Mouse (Mus musculus) forebrain, embryonic 10.5 days (tissue): ENCODE data around the gene Zfp169. TPM values are rescaled to one million over a fixed set of nuclear protein-coding genes. Genes with fewer than 3 reads are reported as not detected.
"Not testable (repeated sequence)": the region's sequence is repeated elsewhere in the genome, so short reads cannot be mapped to it uniquely, and the experiment has no call there.

Source experiments
- DNase-seq: peaks from one replicate; pipeline ENCODE4 v3.0.0-alpha.2; 2017; ENCODE audit warnings: low spot score; ENCODE audit errors: extremely low spot score
- H3K27ac ChIP-seq: fragments of 300-500 bp; sonication (generic); 2 replicates; pipeline ENCODE4 v1.5.1; 2016; ENCODE audit warnings: mild to moderate bottlenecking
- H3K27me3 ChIP-seq: fragments of 300-500 bp; sonication (generic); 2 replicates; pipeline ENCODE4 v1.6.1; 2016; ENCODE audit warnings: mild to moderate bottlenecking; ENCODE audit not compliant: poor library complexity, severe bottlenecking
- H3K36me3 ChIP-seq: fragments of 300-500 bp; sonication (generic); replicated peaks from 2 replicates; pipeline ENCODE4 v1.6.1; 2016; ENCODE audit warnings: mild to moderate bottlenecking, moderate library complexity
- H3K4me1 ChIP-seq: fragments of 300-500 bp; sonication (generic); 2 replicates; pipeline ENCODE4 v1.6.1; 2016
- H3K4me3 ChIP-seq: fragments of 300-500 bp; sonication (generic); 2 replicates; pipeline ENCODE4 v1.5.1; 2016; ENCODE audit warnings: mild to moderate bottlenecking, moderate library complexity
- H3K9me3 ChIP-seq: fragments of 300-500 bp; sonication (generic); 2 replicates; pipeline ENCODE4 v1.6.1; 2016; ENCODE audit warnings: mild to moderate bottlenecking, moderate library complexity
- WGBS: fragments of 180-500 bp; shearing (Covaris S2); methylation state at CpG from one replicate; pipeline ENCODE4 v1.1.7; 2016; 5-methylcytosine and 5-hydroxymethylcytosine counted together
- polyA plus RNA-seq: library from polyadenylated mRNA; unstranded; fragments of >200 nt; fragmentation: Nextera tagmentation; extraction: Ambion mirVana; gene quantifications from 2 replicates; pipeline ENCODE4 v1.2.1, GENCODE M21; 2016

The Zfp169 gene
- polyA plus RNA-seq, 1 experiment from 2014 or later: 4.9 TPM

GRCm38 (mm10) chr13:48544867-48545266, 31.6 kb upstream of the Zfp169 start:
- Histone ChIP-seq H3K36me3 (no peaks in the 10 kb centered on the region), H3K27me3 (no peaks in the 10 kb centered on the region), H3K9me3 (no peaks in the 10 kb centered on the region), H3K4me3 (peak overlapping the region; percentile 96), H3K27ac (peak overlapping the region; percentile 100; the same call in 1 of the 2 replicates), H3K4me1 (peaks cover 53% of the 10 kb centered on the region)
- 63% methylated on average over 4 of the region's 4 CpGs for WGBS
- no peak for DNase-seq

- Histone ChIP-seq H3K36me3 (no peaks in the 10 kb centered on the region), H3K4me1 (peaks cover 56% of the 10 kb centered on the region), H3K27ac (no peak overlapping the region), H3K9me3 (no peaks in the 10 kb centered on the region), H3K27me3 (no peaks in the 10 kb centered on the region), H3K4me3 (peak overlapping the region; percentile 96)
- no peak for DNase-seq
These were observed 31.1 kb upstream of the Zfp169 start for GRCm38 (mm10) chr13:48544391-48544790.

GRCm38 (mm10) chr13:48540488-48540887, 27.2 kb upstream of the Zfp169 start:
- Histone ChIP-seq H3K4me3 (no peak overlapping the region), H3K27ac (no peak overlapping the region), H3K4me1 (peaks cover 52% of the 10 kb centered on the region), H3K27me3 (no peaks in the 10 kb centered on the region), H3K36me3 (peaks cover 32% of the 10 kb centered on the region), H3K9me3 (no peaks in the 10 kb centered on the region)
- 76% methylated on average over 1 of the region's 1 CpGs for WGBS
- DNase-seq: no peak

- H3K36me3 ChIP-seq: peaks cover 50% of the 10 kb centered on the region
- H3K9me3 ChIP-seq: no peaks in the 10 kb centered on the region
- WGBS: 91% methylated on average over 5 of the region's 5 CpGs
- H3K27ac ChIP-seq: no peak overlapping the region
- 0 out of 2 replicates have a peak, but pooled peaks cover under 1% of the 10 kb centered on the region for H3K4me1 ChIP-seq
- no peaks in the 10 kb centered on the region for H3K27me3 ChIP-seq
- no peak overlapping the region for H3K4me3 ChIP-seq
- DNase-seq: no peak
These were observed 20.2 kb upstream of the Zfp169 start for GRCm38 (mm10) chr13:48533441-48533840.

- Histone ChIP-seq H3K4me1 (0 out of 2 replicates have a peak, but pooled peaks cover 4% of the 10 kb centered on the region), H3K36me3 (peaks cover 30% of the 10 kb centered on the region), H3K9me3 (no peaks in the 10 kb centered on the region), H3K27me3 (no peaks in the 10 kb centered on the region), H3K4me3 (no peak overlapping the region), H3K27ac (no peak overlapping the region)
- DNase-seq: no peak
- WGBS: 87% methylated on average over 2 of the region's 2 CpGs
These were observed 18.2 kb upstream of the Zfp169 start for GRCm38 (mm10) chr13:48531448-48531847.

DNA sequence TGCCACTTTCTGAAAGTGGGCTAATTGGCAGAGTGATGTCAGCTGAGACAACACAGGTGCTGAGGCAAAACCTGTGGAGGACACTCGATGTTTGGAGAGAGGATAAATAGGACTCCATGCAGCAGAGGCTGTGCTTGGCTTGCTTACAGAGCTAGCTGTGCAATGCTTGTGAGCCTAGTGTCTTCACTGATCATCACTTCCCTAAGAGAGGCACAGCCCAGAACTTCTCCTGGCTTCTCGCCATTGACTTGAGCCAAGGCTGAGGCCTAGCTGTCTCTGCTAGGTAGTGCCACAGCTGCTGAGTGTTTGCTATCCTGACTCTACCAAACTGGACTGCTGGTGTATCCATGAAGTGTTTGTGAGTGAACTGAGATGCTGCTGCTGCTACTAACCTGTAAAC, 17.4 kb upstream of the Zfp169 start:
- no peak overlapping the region for H3K4me3 ChIP-seq
- no peaks in the 10 kb centered on the region for H3K27me3 ChIP-seq
- no peaks in the 10 kb centered on the region for H3K9me3 ChIP-seq
- no peak overlapping the region for H3K27ac ChIP-seq
- H3K36me3 ChIP-seq: peaks cover 22% of the 10 kb centered on the region
- H3K4me1 ChIP-seq: 0 out of 2 replicates have a peak, but pooled peaks cover 4% of the 10 kb centered on the region
- DNase-seq: no peak
- WGBS: 81% methylated on average over 2 of the region's 2 CpGs

GRCm38 (mm10) chr13:48529028-48529427, 15.8 kb upstream of the Zfp169 start:
- 0 out of 2 replicates have a peak, but pooled peaks cover 4% of the 10 kb centered on the region for H3K4me1 ChIP-seq
- no peak for DNase-seq
- WGBS: 63% methylated on average over 2 of the region's 2 CpGs
- no peaks in the 10 kb centered on the region for H3K9me3 ChIP-seq
- no peak overlapping the region for H3K4me3 ChIP-seq
- peaks cover 7% of the 10 kb centered on the region; the same call in 1 of the 2 replicates for H3K36me3 ChIP-seq
- H3K27ac ChIP-seq: no peak overlapping the region
- H3K27me3 ChIP-seq: no peaks in the 10 kb centered on the region

DNA sequence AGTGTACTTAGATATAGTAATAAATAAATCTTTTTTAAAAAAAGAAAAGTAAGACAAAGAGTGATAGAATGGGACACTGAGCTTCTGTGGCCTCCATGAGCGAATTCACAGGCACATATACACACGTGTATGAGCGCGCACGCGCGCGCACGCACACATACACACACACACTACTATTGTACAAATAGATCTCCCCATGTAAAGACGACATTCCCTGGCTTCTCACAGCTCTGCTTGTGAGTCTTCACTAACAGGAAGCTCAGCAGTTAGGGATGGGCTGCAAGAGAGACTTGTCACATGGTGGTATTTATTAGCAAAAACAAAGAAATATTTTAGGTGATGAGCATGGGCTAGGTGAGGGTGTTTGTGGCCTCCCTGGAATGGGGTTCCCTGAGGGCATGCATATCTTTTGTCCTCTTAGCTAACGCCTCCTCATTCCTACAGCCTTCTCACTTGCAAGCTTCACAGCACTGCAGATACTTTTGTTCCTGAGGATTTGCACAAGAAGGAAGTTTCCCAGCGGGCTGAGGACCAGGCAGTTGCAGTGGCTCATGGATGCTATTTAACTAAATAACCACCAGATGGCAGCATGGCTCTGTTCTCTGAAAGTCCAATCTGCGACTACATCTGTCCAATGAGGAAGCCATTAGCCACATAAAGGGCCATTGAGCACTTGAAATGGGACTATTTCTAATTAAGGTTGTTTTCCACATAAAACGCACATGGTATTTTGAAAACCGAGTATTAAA, 15.0 kb upstream of the Zfp169 start:
- Histone ChIP-seq H3K9me3 (no peaks in the 10 kb centered on the region), H3K4me1 (0 out of 2 replicates have a peak, but pooled peaks cover 4% of the 10 kb centered on the region), H3K36me3 (no peaks in the 10 kb centered on the region), H3K27me3 (no peaks in the 10 kb centered on the region), H3K4me3 (no peak overlapping the region), H3K27ac (no peak overlapping the region)
- WGBS: 56% methylated on average over 15 of the region's 15 CpGs
- peak; percentile 63 for DNase-seq

DNA sequence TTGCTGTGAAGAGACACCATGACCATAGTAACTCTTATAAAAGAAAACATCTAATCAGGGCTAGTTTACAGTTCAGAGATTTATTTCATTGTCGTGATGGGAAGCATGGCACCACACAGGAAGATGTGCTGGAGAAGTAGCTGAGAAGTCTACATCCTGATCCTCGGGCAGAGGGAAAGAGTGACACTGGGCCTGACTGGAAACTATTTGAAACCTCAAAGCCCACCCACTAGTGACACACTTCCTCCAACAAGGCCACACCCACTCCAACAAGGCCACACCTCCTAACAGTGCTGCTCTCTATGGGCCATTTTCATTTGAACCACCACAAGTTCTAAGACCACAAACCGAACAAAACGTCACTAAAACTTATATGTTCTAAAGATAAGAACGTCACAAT, 12.5 kb upstream of the Zfp169 start:
- no peak for DNase-seq
- no peaks in the 10 kb centered on the region for H3K27me3 ChIP-seq
- H3K4me3 ChIP-seq: no peak overlapping the region
- H3K9me3 ChIP-seq: no peaks in the 10 kb centered on the region
- no peak overlapping the region for H3K27ac ChIP-seq
- 0 out of 2 replicates have a peak, but pooled peaks cover 4% of the 10 kb centered on the region for H3K4me1 ChIP-seq
- H3K36me3 ChIP-seq: no peaks in the 10 kb centered on the region
- 83% methylated on average over 5 of the region's 5 CpGs for WGBS

DNA sequence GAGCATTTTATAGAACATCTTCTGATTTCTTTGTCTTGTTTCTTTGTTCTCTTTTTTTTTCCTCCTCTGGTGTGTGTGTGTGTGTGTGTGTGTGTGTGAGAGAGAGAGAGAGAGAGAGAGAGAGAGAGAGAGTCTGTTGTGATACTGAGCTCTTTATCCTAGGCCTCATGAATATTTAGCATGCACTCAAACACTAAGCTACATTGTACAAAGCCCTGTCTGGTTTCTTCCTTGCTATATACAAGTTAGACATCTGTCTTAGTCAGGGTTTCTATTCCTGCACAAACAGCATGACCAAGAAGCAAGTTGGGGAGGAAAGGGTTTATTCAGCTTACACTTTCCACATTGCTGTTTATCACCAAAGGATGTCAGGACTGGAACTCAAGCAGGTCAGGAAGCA, 5.9 kb upstream of the Zfp169 start:
- not testable (repeated sequence) for H3K9me3 ChIP-seq, H3K27ac ChIP-seq, H3K4me3 ChIP-seq, H3K27me3 ChIP-seq, DNase-seq, H3K4me1 ChIP-seq, H3K36me3 ChIP-seq

GRCm38 (mm10) chr13:48515861-48516260, 2.6 kb upstream of the Zfp169 start:
- no peak for DNase-seq
- WGBS: 83% methylated on average over 4 of the region's 4 CpGs
- Histone ChIP-seq H3K36me3 (no peaks in the 10 kb centered on the region), H3K9me3 (peaks cover 4% of the 10 kb centered on the region; the same call in 1 of the 2 replicates), H3K27ac (no peak overlapping the region), H3K4me3 (no peak overlapping the region), H3K27me3 (no peaks in the 10 kb centered on the region), H3K4me1 (peaks cover 20% of the 10 kb centered on the region)

- no peak for DNase-seq
- no peaks in the 10 kb centered on the region for H3K27me3 ChIP-seq
- 91% methylated on average over 9 of the region's 9 CpGs for WGBS
- H3K9me3 ChIP-seq: peaks cover under 1% of the 10 kb centered on the region; the same call in 1 of the 2 replicates
- no peak overlapping the region for H3K27ac ChIP-seq
- peaks cover 15% of the 10 kb centered on the region for H3K4me1 ChIP-seq
- H3K4me3 ChIP-seq: no peak overlapping the region
- H3K36me3 ChIP-seq: peaks cover 31% of the 10 kb centered on the region
These were observed 4.6 kb downstream of the Zfp169 start for GRCm38 (mm10) chr13:48508661-48509060.

GRCm38 (mm10) chr13:48502422-48502821, 10.8 kb downstream of the Zfp169 start:
- H3K27ac ChIP-seq: no peak overlapping the region
- no peak for DNase-seq
- peaks cover 4% of the 10 kb centered on the region; the same call in 1 of the 2 replicates for H3K9me3 ChIP-seq
- H3K27me3 ChIP-seq: no peaks in the 10 kb centered on the region
- peaks cover 48% of the 10 kb centered on the region for H3K36me3 ChIP-seq
- 70% methylated on average over 5 of the region's 5 CpGs for WGBS
- H3K4me3 ChIP-seq: no peak overlapping the region
- H3K4me1 ChIP-seq: peaks cover 13% of the 10 kb centered on the region
